Mouse (Mus musculus): ENCODE measurements around the gene Zfp36l2. TPM values are rescaled to one million over a fixed set of nuclear protein-coding genes. Genes with fewer than 3 reads are reported as not detected.
"Not testable (repeated sequence)": the region's sequence is repeated elsewhere in the genome, so short reads cannot be mapped to it uniquely, and the experiment has no call there.

Zfp36l2 gene
- total and polyA plus RNA-seq, 2 experiments from 2014 or later = 5.1 to 9.6 TPM

GRCm38 (mm10) chr17:84226681-84227080 lies 38.9 kb upstream of the Zfp36l2 start:
- Histone ChIP-seq H3K4me2 (ENCODE audit: low read depth) (no peak overlapping the region), H3K9ac (no peak overlapping the region), H3K27me3 (ENCODE audit: insufficient read depth, low read length) (no peaks in the 10 kb centered on the region), H3K27ac (ENCODE audit: low read depth, low read length) (no peak overlapping the region), H3K9me3 (ENCODE audit: low read length) (no peaks in the 10 kb centered on the region), H3K4me1 (ENCODE audit: insufficient read depth) (no peaks in the 10 kb centered on the region), H3K36me3 (ENCODE audit: insufficient read depth) (peaks cover 26% of the 10 kb centered on the region), H3K4me3 (ENCODE audit: low read depth, low read length) (no peak overlapping the region)
- ATAC-seq (no peak), DNase-seq (no peak)
- WGBS = 75% methylated on average over 6 of the region's 6 CpGs
- TF ChIP-seq CTCF (IDR thresholded peaks at IDR 0.05; ENCODE audit: low read depth) = no peak

DNA sequence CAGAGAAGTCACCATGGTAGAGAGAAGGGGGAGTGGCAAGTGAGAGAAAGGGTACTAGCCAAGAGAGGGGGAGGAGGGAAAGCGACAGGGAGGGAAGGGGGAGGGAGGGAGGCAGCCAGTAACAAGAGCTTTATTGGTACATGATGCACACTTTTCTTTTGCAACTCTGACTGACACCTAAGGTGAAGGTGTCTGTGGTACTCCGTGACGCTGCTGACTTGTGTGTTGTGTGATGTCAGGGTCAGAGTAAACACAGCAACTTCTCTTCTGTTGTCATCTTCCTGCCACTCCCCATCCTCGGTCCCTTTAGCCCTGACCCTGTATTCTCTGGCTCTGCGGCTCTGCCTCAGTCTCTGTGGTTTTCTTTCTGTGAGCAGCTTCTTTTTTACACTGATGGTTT lies 38.5 kb upstream of the Zfp36l2 start:
- ATAC-seq (no peak), DNase-seq (no peak)
- Histone ChIP-seq H3K9me3 (ENCODE audit: low read length) (no peaks in the 10 kb centered on the region), H3K4me1 (ENCODE audit: insufficient read depth) (no peaks in the 10 kb centered on the region), H3K4me2 (ENCODE audit: low read depth) (no peak overlapping the region), H3K36me3 (ENCODE audit: insufficient read depth) (peaks cover 26% of the 10 kb centered on the region), H3K4me3 (ENCODE audit: low read depth, low read length) (no peak overlapping the region), H3K27ac (ENCODE audit: low read depth, low read length) (no peak overlapping the region), H3K9ac (no peak overlapping the region), H3K27me3 (ENCODE audit: insufficient read depth, low read length) (no peaks in the 10 kb centered on the region)
- WGBS = 69% methylated on average over 5 of the region's 5 CpGs
- no peak for TF ChIP-seq CTCF (IDR thresholded peaks at IDR 0.05; ENCODE audit: low read depth)

DNA sequence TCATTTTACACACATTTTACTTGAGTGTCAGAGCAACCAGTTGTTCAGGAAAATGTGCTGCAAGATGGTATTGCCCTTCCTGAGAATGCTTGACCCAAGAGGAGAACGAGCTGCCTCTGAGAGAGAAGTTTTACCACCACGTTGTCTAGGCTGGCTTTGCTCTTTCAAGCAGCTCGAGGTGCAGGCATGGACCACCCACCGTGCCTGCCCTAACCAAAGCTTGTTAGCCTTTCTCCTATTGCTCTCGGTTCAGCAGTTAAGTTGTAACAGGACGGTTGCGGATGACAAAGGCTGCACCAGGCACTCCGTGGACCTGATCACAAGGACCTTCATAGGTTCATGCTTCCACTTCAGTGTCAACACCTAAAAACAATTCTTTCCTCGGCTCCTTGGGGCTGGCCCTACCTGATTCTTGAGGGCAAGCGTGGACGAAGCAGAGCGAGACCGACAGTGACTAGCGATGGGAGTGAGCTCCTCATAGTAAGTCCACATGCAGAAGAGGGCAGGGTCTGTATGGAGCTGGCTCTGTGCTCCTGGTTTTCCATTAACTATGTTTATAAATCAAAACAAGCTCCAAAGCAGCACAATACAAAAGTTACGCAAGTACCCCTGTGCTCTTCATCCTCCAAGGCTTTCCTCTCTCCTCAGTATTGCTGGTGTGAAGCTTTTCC lies 36.6 kb upstream of the Zfp36l2 start:
- ATAC-seq (no peak), DNase-seq (no peak)
- TF ChIP-seq CTCF (IDR thresholded peaks at IDR 0.05; ENCODE audit: low read depth) = no peak
- H3K9ac ChIP-seq = no peak overlapping the region
- no peak overlapping the region for H3K27ac ChIP-seq (ENCODE audit: low read depth, low read length)
- H3K36me3 ChIP-seq (ENCODE audit: insufficient read depth) = peaks cover 33% of the 10 kb centered on the region
- H3K27me3 ChIP-seq (ENCODE audit: insufficient read depth, low read length) = no peaks in the 10 kb centered on the region
- H3K4me2 ChIP-seq (ENCODE audit: low read depth) = no peak overlapping the region
- H3K9me3 ChIP-seq (ENCODE audit: low read length) = no peaks in the 10 kb centered on the region
- H3K4me3 ChIP-seq (ENCODE audit: low read depth, low read length) = no peak overlapping the region
- no peaks in the 10 kb centered on the region for H3K4me1 ChIP-seq (ENCODE audit: insufficient read depth)
- WGBS = 64% methylated on average over 15 of the region's 15 CpGs

GRCm38 (mm10) chr17:84218841-84219240 lies 31.1 kb upstream of the Zfp36l2 start:
- not testable (repeated sequence) for H3K27ac ChIP-seq (ENCODE audit: low read depth, low read length); H3K9ac ChIP-seq; ATAC-seq; H3K9me3 ChIP-seq (ENCODE audit: low read length); H3K4me1 ChIP-seq (ENCODE audit: insufficient read depth); DNase-seq; H3K4me2 ChIP-seq (ENCODE audit: low read depth); H3K4me3 ChIP-seq (ENCODE audit: low read depth, low read length); H3K27me3 ChIP-seq (ENCODE audit: insufficient read depth, low read length)
- H3K36me3 ChIP-seq (ENCODE audit: insufficient read depth) = peaks cover 24% of the 10 kb centered on the region
- 98% methylated on average over 2 of the region's 2 CpGs for WGBS

DNA sequence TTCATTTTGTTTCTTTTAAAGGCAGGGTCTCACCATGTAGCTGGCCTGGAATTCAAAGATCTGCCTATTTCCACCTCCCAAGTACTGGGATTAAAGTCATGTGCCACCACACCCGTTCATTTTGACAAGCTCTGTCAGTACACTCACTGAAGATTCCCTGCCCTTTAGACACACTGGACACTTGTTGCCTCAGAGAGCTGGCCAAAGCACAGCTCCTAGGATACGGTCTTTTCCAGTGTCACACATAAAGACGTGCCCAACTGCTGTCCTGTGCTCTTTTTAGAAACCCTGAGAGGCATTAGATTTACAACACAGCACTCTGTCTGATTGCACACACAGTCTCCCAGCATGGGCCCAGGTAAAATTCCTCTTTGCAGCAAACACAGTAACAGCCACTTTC lies 29.9 kb upstream of the Zfp36l2 start:
- H3K4me1 ChIP-seq (ENCODE audit: insufficient read depth) = no peaks in the 10 kb centered on the region
- DNase-seq (no peak), ATAC-seq (no peak)
- H3K4me3 ChIP-seq (ENCODE audit: low read depth, low read length) = no peak overlapping the region
- peaks cover 24% of the 10 kb centered on the region for H3K36me3 ChIP-seq (ENCODE audit: insufficient read depth)
- H3K27me3 ChIP-seq (ENCODE audit: insufficient read depth, low read length) = no peaks in the 10 kb centered on the region
- WGBS = 78% methylated on average over 3 of the region's 3 CpGs
- H3K9me3 ChIP-seq (ENCODE audit: low read length) = no peaks in the 10 kb centered on the region
- H3K27ac ChIP-seq (ENCODE audit: low read depth, low read length) = no peak overlapping the region
- TF ChIP-seq CTCF (IDR thresholded peaks at IDR 0.05; ENCODE audit: low read depth) = no peak
- no peak overlapping the region for H3K4me2 ChIP-seq (ENCODE audit: low read depth)
- no peak overlapping the region for H3K9ac ChIP-seq

DNA sequence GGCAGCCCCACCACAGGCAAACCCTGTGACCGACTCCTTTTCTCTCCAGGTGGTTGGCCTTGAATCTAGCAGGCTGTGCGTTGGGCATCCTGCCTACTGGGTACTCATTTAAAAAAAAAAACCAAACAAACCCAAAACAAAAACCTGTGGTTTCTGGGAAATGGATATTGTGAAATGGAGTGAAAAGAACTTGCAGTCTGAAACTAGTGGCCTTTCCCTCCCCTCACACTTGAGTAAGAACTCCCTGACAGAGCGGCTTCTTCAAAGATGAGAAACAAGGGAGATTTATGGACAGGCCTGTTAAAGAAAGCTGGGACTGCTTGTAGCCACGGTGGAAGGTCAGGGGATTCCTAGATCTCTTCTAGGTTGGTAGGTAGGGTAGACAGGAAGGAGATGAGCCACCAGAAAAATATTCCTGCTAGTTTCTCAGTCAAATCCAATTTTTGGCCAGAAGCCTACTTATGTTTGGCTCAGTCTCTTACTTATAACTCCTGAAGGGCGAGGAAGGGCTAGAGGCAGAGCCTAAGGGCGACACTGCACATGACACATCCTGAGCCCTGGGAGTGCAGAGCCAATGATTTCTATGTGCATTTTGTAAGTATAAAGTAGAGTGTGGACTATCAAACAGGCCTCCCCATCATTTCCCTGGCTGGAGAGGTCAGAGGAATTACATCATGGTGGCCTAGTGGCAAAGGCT lies 27.7 kb upstream of the Zfp36l2 start:
- Histone ChIP-seq H3K4me2 (ENCODE audit: low read depth) (no peak overlapping the region), H3K27ac (ENCODE audit: low read depth, low read length) (no peak overlapping the region), H3K4me3 (ENCODE audit: low read depth, low read length) (no peak overlapping the region), H3K9ac (no peak overlapping the region), H3K9me3 (ENCODE audit: low read length) (no peaks in the 10 kb centered on the region), H3K36me3 (ENCODE audit: insufficient read depth) (peaks cover 15% of the 10 kb centered on the region; the same call in 1 of the 2 replicates), H3K27me3 (ENCODE audit: insufficient read depth, low read length) (no peaks in the 10 kb centered on the region), H3K4me1 (ENCODE audit: insufficient read depth) (no peaks in the 10 kb centered on the region)
- no peak for ATAC-seq
- WGBS = 60% methylated on average over 6 of the region's 6 CpGs
- no peak for DNase-seq
- no peak for TF ChIP-seq CTCF (IDR thresholded peaks at IDR 0.05; ENCODE audit: low read depth)

DNA sequence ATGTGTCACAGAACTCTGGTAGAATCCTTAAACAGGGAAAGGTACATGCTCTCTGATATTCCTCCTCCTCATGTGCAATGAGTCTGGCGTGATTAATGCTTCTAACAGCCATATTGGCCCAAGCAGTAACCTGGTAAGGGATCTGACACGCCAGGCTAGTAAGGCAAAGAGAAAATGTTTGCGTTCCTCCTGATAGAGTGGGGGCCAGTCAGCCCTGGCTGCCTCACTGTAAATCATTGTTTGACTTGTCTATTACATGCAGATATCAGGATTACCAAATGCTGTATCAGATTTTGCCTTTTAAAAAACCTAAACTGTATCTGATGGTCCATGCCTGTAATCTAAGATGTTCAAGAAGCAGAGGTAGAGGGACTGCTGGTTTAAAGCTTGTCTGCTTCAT lies 25.7 kb upstream of the Zfp36l2 start:
- WGBS = 91% methylated on average over 3 of the region's 3 CpGs
- H3K27me3 ChIP-seq (ENCODE audit: insufficient read depth, low read length) = no peaks in the 10 kb centered on the region
- no peak for TF ChIP-seq CTCF (IDR thresholded peaks at IDR 0.05; ENCODE audit: low read depth)
- no peaks in the 10 kb centered on the region for H3K9me3 ChIP-seq (ENCODE audit: low read length)
- no peaks in the 10 kb centered on the region for H3K4me1 ChIP-seq (ENCODE audit: insufficient read depth)
- H3K9ac ChIP-seq = no peak overlapping the region
- H3K4me3 ChIP-seq (ENCODE audit: low read depth, low read length) = no peak overlapping the region
- no peak overlapping the region for H3K4me2 ChIP-seq (ENCODE audit: low read depth)
- DNase-seq = no peak
- ATAC-seq = no peak
- H3K36me3 ChIP-seq (ENCODE audit: insufficient read depth) = 0 out of 2 replicates have a peak, but pooled peaks cover 5% of the 10 kb centered on the region
- no peak overlapping the region for H3K27ac ChIP-seq (ENCODE audit: low read depth, low read length)
